Mouse (Mus musculus): ENCODE measurements around the gene Hnf1a.

DNA sequence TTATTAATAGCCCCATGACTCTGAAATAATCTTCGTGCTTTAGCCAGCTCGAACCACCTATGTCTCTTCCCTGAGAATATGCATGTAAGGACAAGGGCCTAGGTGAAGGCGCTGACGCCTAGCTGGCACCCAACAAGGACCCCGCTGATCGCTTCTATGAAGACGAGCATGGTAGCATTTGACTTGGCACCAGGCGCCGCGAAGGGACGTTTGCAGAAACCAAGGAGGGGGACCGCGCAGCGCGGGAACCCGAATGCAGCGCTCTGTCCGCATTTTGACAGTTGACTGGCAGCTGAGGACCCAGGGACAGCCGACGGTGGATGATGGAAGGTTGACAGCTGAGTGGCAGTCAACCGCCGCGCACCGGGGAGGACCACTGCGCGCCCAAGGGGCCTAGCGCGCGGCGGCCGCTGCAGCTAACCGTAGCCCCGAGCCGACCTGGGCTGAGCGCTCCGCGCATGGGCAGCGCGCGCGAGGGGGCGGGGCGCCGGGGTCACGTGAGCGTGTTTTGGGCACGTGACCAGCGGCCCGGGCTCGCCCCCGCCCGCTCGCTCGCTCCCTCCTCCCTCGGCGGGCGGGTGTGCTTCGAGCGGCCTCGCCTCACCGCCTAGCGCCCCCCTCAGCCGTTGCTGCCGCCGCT, 39.8 kb upstream of the Hnf1a start, which contains the start of gene Sppl3:
- TF ChIP-seq CTCF (IDR thresholded peaks at IDR 0.05; ENCODE audit: low read depth) (no peak), EP300 (optimal IDR thresholded peaks at IDR 0.05) (no peak)

Measured in stomach, postnatal 0 days (tissue).